Mouse (Mus musculus) forebrain, embryonic 16.5 days (tissue): ENCODE data around the gene Vti1a. TPM values are rescaled to one million over a fixed set of nuclear protein-coding genes. Genes with fewer than 3 reads are reported as not detected.

Experiments used
- ATAC-seq: fragments of 200-750 bp; cut with Nextera tagmentation; 2 replicates; pipeline ENCODE4 v1.8.0; 2017; ENCODE audit warnings: mild to moderate bottlenecking, moderate library complexity
- H3K27ac ChIP-seq: fragments of 300-500 bp; sonication (generic); 2 replicates; pipeline ENCODE4 v1.5.1; 2014; ENCODE audit warnings: low read length, control low read depth
- H3K27me3 ChIP-seq: fragments of 300-500 bp; sonication (generic); replicated peaks from 2 replicates; pipeline ENCODE4 v1.6.1; 2014; ENCODE audit warnings: low read length; ENCODE audit not compliant: control insufficient read depth, insufficient read depth
- H3K36me3 ChIP-seq: fragments of 300-500 bp; sonication (generic); 2 replicates; pipeline ENCODE4 v1.6.1; 2014; ENCODE audit not compliant: control insufficient read depth, insufficient read depth
- H3K4me1 ChIP-seq: fragments of 300-500 bp; sonication (generic); replicated peaks from 2 replicates; pipeline ENCODE4 v1.6.1; 2014; ENCODE audit warnings: low read length; ENCODE audit not compliant: control insufficient read depth, insufficient read depth
- H3K4me2 ChIP-seq: fragments of 300-500 bp; sonication (generic); 2 replicates; pipeline ENCODE4 v1.6.1; 2014; ENCODE audit warnings: mild to moderate bottlenecking, low read length, control low read depth
- H3K4me3 ChIP-seq: fragments of 300-500 bp; sonication (generic); replicated peaks from 2 replicates; pipeline ENCODE4 v1.5.1; 2014; ENCODE audit warnings: mild to moderate bottlenecking, low read length, control low read depth
- H3K9ac ChIP-seq: fragments of 300-500 bp; sonication (generic); replicated peaks from 2 replicates; pipeline ENCODE4 v1.6.1; 2014; ENCODE audit warnings: low read depth, low read length, control low read depth
- H3K9me3 ChIP-seq: fragments of 300-500 bp; sonication (generic); 2 replicates; pipeline ENCODE4 v1.6.1; 2016; ENCODE audit warnings: low read length; ENCODE audit not compliant: control insufficient read depth
- WGBS: fragments of 180-500 bp; shearing (Covaris S2); extraction: QIAGEN DNeasy Blood & Tissue Kit; methylation state at CpG from one replicate; pipeline ENCODE4 v1.1.7; 2014; 5-methylcytosine and 5-hydroxymethylcytosine counted together
- polyA plus RNA-seq: library from polyadenylated mRNA; unstranded; fragments of >200 nt; fragmentation: Nextera tagmentation; extraction: Ambion mirVana; gene quantifications from 2 replicates; pipeline ENCODE4 v1.2.1, GENCODE M21; 2015

Vti1a gene
- polyA plus RNA-seq, 1 experiment from 2014 or later, result 34.4 TPM

- Histone ChIP-seq H3K4me3 (no peak overlapping the region), H3K9ac (no peak overlapping the region), H3K4me2 (no peak overlapping the region), H3K27me3 (no peaks in the 10 kb centered on the region), H3K9me3 (no peaks in the 10 kb centered on the region), H3K27ac (no peak overlapping the region), H3K4me1 (no peaks in the 10 kb centered on the region), H3K36me3 (no peaks in the 10 kb centered on the region)
- WGBS, result 40% methylated on average over 4 of the region's 4 CpGs
- no peak for ATAC-seq
These were observed 185.9 kb downstream of the Vti1a start for GRCm38 (mm10) chr19:55501985-55502384.

- 71% methylated on average over 4 of the region's 4 CpGs for WGBS
- H3K27me3 ChIP-seq, result no peaks in the 10 kb centered on the region
- no peak overlapping the region for H3K9ac ChIP-seq
- no peak overlapping the region for H3K4me3 ChIP-seq
- H3K4me1 ChIP-seq, result no peaks in the 10 kb centered on the region
- no peaks in the 10 kb centered on the region for H3K36me3 ChIP-seq
- no peak for ATAC-seq
- H3K27ac ChIP-seq, result no peak overlapping the region
- no peak overlapping the region for H3K4me2 ChIP-seq
- H3K9me3 ChIP-seq, result no peaks in the 10 kb centered on the region
These were observed 187.7 kb downstream of the Vti1a start for GRCm38 (mm10) chr19:55503771-55504170.

GRCm38 (mm10) chr19:55507748-55508147, 191.7 kb downstream of the Vti1a start:
- WGBS, result 76% methylated on average over 16 of the region's 16 CpGs
- no peak for ATAC-seq
- Histone ChIP-seq H3K4me1 (no peaks in the 10 kb centered on the region), H3K9ac (no peak overlapping the region), H3K27me3 (no peaks in the 10 kb centered on the region), H3K36me3 (no peaks in the 10 kb centered on the region), H3K9me3 (no peaks in the 10 kb centered on the region), H3K4me3 (no peak overlapping the region), H3K4me2 (no peak overlapping the region), H3K27ac (no peak overlapping the region)

- Histone ChIP-seq H3K27ac (no peak overlapping the region), H3K27me3 (no peaks in the 10 kb centered on the region), H3K4me2 (no peak overlapping the region), H3K36me3 (no peaks in the 10 kb centered on the region), H3K9ac (no peak overlapping the region), H3K4me1 (no peaks in the 10 kb centered on the region), H3K9me3 (no peaks in the 10 kb centered on the region), H3K4me3 (no peak overlapping the region)
- WGBS, result 90% methylated on average over 4 of the region's 4 CpGs
- ATAC-seq, result no peak
These were observed 192.1 kb downstream of the Vti1a start for GRCm38 (mm10) chr19:55508239-55508638.

- no peak for ATAC-seq
- Histone ChIP-seq H3K9ac (no peak overlapping the region), H3K27me3 (no peaks in the 10 kb centered on the region), H3K4me2 (no peak overlapping the region), H3K4me1 (no peaks in the 10 kb centered on the region), H3K9me3 (no peaks in the 10 kb centered on the region), H3K36me3 (no peaks in the 10 kb centered on the region), H3K27ac (no peak overlapping the region), H3K4me3 (no peak overlapping the region)
- WGBS, result 89% methylated on average over 5 of the region's 5 CpGs
These were observed 192.9 kb downstream of the Vti1a start for GRCm38 (mm10) chr19:55508965-55509364.

- no peak for ATAC-seq
- H3K4me2 ChIP-seq, result no peak overlapping the region
- 77% methylated on average over 8 of the region's 8 CpGs for WGBS
- no peak overlapping the region for H3K4me3 ChIP-seq
- H3K36me3 ChIP-seq, result no peaks in the 10 kb centered on the region
- no peaks in the 10 kb centered on the region for H3K9me3 ChIP-seq
- H3K27me3 ChIP-seq, result no peaks in the 10 kb centered on the region
- no peak overlapping the region for H3K27ac ChIP-seq
- H3K9ac ChIP-seq, result no peak overlapping the region
- no peaks in the 10 kb centered on the region for H3K4me1 ChIP-seq
These were observed 193.5 kb downstream of the Vti1a start for GRCm38 (mm10) chr19:55509618-55510017.

- no peak for ATAC-seq
- no peak overlapping the region for H3K27ac ChIP-seq
- no peak overlapping the region for H3K4me2 ChIP-seq
- no peaks in the 10 kb centered on the region for H3K9me3 ChIP-seq
- H3K4me3 ChIP-seq, result no peak overlapping the region
- no peak overlapping the region for H3K9ac ChIP-seq
- WGBS, result 89% methylated on average over 4 of the region's 4 CpGs
- no peaks in the 10 kb centered on the region for H3K27me3 ChIP-seq
- no peaks in the 10 kb centered on the region for H3K4me1 ChIP-seq
- no peaks in the 10 kb centered on the region for H3K36me3 ChIP-seq
These were observed 197.8 kb downstream of the Vti1a start for GRCm38 (mm10) chr19:55513941-55514340.

GRCm38 (mm10) chr19:55520236-55520635, 204.1 kb downstream of the Vti1a start:
- Histone ChIP-seq H3K27ac (no peak overlapping the region), H3K4me3 (no peak overlapping the region), H3K9me3 (no peaks in the 10 kb centered on the region), H3K36me3 (no peaks in the 10 kb centered on the region), H3K4me2 (no peak overlapping the region), H3K27me3 (no peaks in the 10 kb centered on the region), H3K9ac (no peak overlapping the region), H3K4me1 (no peaks in the 10 kb centered on the region)
- 86% methylated on average over 2 of the region's 2 CpGs for WGBS
- no peak for ATAC-seq

- ATAC-seq, result no peak
- no peak overlapping the region for H3K4me3 ChIP-seq
- H3K4me2 ChIP-seq, result no peak overlapping the region
- H3K27me3 ChIP-seq, result no peaks in the 10 kb centered on the region
- no peaks in the 10 kb centered on the region for H3K4me1 ChIP-seq
- whole genome bisulfite sequencing, result 87% methylated on average over 9 of the region's 9 CpGs
- H3K9me3 ChIP-seq, result no peaks in the 10 kb centered on the region
- H3K27ac ChIP-seq, result no peak overlapping the region
- H3K36me3 ChIP-seq, result no peaks in the 10 kb centered on the region
- H3K9ac ChIP-seq, result no peak overlapping the region
These were observed 207.2 kb downstream of the Vti1a start for GRCm38 (mm10) chr19:55523340-55523739.

- no peaks in the 10 kb centered on the region for H3K4me1 ChIP-seq
- no peak overlapping the region for H3K4me2 ChIP-seq
- H3K36me3 ChIP-seq, result no peaks in the 10 kb centered on the region
- no peak for ATAC-seq
- H3K4me3 ChIP-seq, result no peak overlapping the region
- no peaks in the 10 kb centered on the region for H3K9me3 ChIP-seq
- H3K27ac ChIP-seq, result no peak overlapping the region
- no peaks in the 10 kb centered on the region for H3K27me3 ChIP-seq
- no peak overlapping the region for H3K9ac ChIP-seq
- 89% methylated on average over 7 of the region's 7 CpGs for WGBS
These were observed 208.3 kb downstream of the Vti1a start for GRCm38 (mm10) chr19:55524385-55524784.
